Mouse (Mus musculus): ENCODE data around the gene Actg2. TPM values are rescaled to one million over a fixed set of nuclear protein-coding genes. Genes with fewer than 3 reads are reported as not detected.

Gene Actg2
- polyA plus RNA-seq, 1 experiment from 2014 or later = 121 TPM

GRCm38 (mm10) chr6:83521784-83522183 is 14.3 kb downstream of the Actg2 start:
- no peak overlapping the region for H3K9ac ChIP-seq (replicated peaks; ENCODE audit: low read depth)
- no peaks in the 10 kb centered on the region for H3K4me1 ChIP-seq (ENCODE audit: insufficient read depth, low read depth, low read length)
- no peak overlapping the region for H3K4me3 ChIP-seq (ENCODE audit: low read depth, low read length)
- H3K27ac ChIP-seq (ENCODE audit: low read length) = no peak overlapping the region
- WGBS = 49% methylated on average over 6 of the region's 6 CpGs
- H3K27me3 ChIP-seq (replicated peaks; ENCODE audit: insufficient read depth, low read length) = no peaks in the 10 kb centered on the region
- no peaks in the 10 kb centered on the region for H3K36me3 ChIP-seq (ENCODE audit: insufficient read depth, low read length)
- no peak overlapping the region for H3K4me2 ChIP-seq (replicated peaks; ENCODE audit: low read depth, low read length)
- DNase-seq (ENCODE audit: low spot score) (no peak), ATAC-seq (no peak)
- TF ChIP-seq CTCF (IDR thresholded peaks at IDR 0.05) = no peak
- H3K9me3 ChIP-seq (ENCODE audit: low read length) = no peaks in the 10 kb centered on the region

GRCm38 (mm10) chr6:83518637-83519036 is 17.4 kb downstream of the Actg2 start:
- Histone ChIP-seq H3K9ac (replicated peaks; ENCODE audit: low read depth) (no peak overlapping the region), H3K4me1 (ENCODE audit: insufficient read depth, low read depth, low read length) (no peaks in the 10 kb centered on the region), H3K36me3 (ENCODE audit: insufficient read depth, low read length) (no peaks in the 10 kb centered on the region), H3K4me2 (replicated peaks; ENCODE audit: low read depth, low read length) (no peak overlapping the region), H3K27ac (ENCODE audit: low read length) (no peak overlapping the region), H3K4me3 (ENCODE audit: low read depth, low read length) (no peak overlapping the region), H3K27me3 (replicated peaks; ENCODE audit: insufficient read depth, low read length) (no peaks in the 10 kb centered on the region), H3K9me3 (ENCODE audit: low read length) (no peaks in the 10 kb centered on the region)
- no peak for DNase-seq (ENCODE audit: low spot score)
- ATAC-seq = no peak
- no peak for TF ChIP-seq EP300 (IDR thresholded peaks at IDR 0.05)
- no peak for TF ChIP-seq CTCF (IDR thresholded peaks at IDR 0.05)
- 73% methylated on average over 3 of the region's 3 CpGs for WGBS

- Histone ChIP-seq H3K4me1 (ENCODE audit: insufficient read depth, low read depth, low read length) (no peaks in the 10 kb centered on the region), H3K9me3 (ENCODE audit: low read length) (no peaks in the 10 kb centered on the region), H3K27me3 (replicated peaks; ENCODE audit: insufficient read depth, low read length) (no peaks in the 10 kb centered on the region), H3K36me3 (ENCODE audit: insufficient read depth, low read length) (no peaks in the 10 kb centered on the region), H3K9ac (replicated peaks; ENCODE audit: low read depth) (no peak overlapping the region), H3K27ac (ENCODE audit: low read length) (no peak overlapping the region), H3K4me3 (ENCODE audit: low read depth, low read length) (no peak overlapping the region), H3K4me2 (replicated peaks; ENCODE audit: low read depth, low read length) (no peak overlapping the region)
- ATAC-seq = no peak
- DNase-seq (ENCODE audit: low spot score) = no peak
- TF ChIP-seq EP300 (IDR thresholded peaks at IDR 0.05) (no peak), CTCF (IDR thresholded peaks at IDR 0.05) (no peak)
- 65% methylated on average over 3 of the region's 3 CpGs for WGBS
These were observed 20.9 kb downstream of the Actg2 start for GRCm38 (mm10) chr6:83515172-83515571.

- H3K4me2 ChIP-seq (replicated peaks; ENCODE audit: low read depth, low read length) = no peak overlapping the region
- WGBS = 22% methylated on average over 1 of the region's 1 CpGs
- H3K27me3 ChIP-seq (replicated peaks; ENCODE audit: insufficient read depth, low read length) = no peaks in the 10 kb centered on the region
- TF ChIP-seq EP300 (IDR thresholded peaks at IDR 0.05) (no peak), CTCF (IDR thresholded peaks at IDR 0.05) (peak; percentile 85)
- no peaks in the 10 kb centered on the region for H3K36me3 ChIP-seq (ENCODE audit: insufficient read depth, low read length)
- ATAC-seq (peak; percentile 52), DNase-seq (ENCODE audit: low spot score) (peak; percentile 71)
- peaks cover under 1% of the 10 kb centered on the region; the same call in 1 of the 2 replicates for H3K4me1 ChIP-seq (ENCODE audit: insufficient read depth, low read depth, low read length)
- H3K9me3 ChIP-seq (ENCODE audit: low read length) = no peaks in the 10 kb centered on the region
- H3K4me3 ChIP-seq (ENCODE audit: low read depth, low read length) = no peak overlapping the region
- no peak overlapping the region for H3K9ac ChIP-seq (replicated peaks; ENCODE audit: low read depth)
- no peak overlapping the region for H3K27ac ChIP-seq (ENCODE audit: low read length)
These were observed 23.6 kb downstream of the Actg2 start for GRCm38 (mm10) chr6:83512495-83512894.

GRCm38 (mm10) chr6:83510210-83510609 is 25.9 kb downstream of the Actg2 start:
- Histone ChIP-seq H3K9ac (replicated peaks; ENCODE audit: low read depth) (no peak overlapping the region), H3K4me1 (ENCODE audit: insufficient read depth, low read depth, low read length) (peaks cover 4% of the 10 kb centered on the region; the same call in 1 of the 2 replicates), H3K27me3 (replicated peaks; ENCODE audit: insufficient read depth, low read length) (no peaks in the 10 kb centered on the region), H3K4me3 (ENCODE audit: low read depth, low read length) (no peak overlapping the region), H3K4me2 (replicated peaks; ENCODE audit: low read depth, low read length) (no peak overlapping the region), H3K27ac (ENCODE audit: low read length) (no peak overlapping the region), H3K36me3 (ENCODE audit: insufficient read depth, low read length) (no peaks in the 10 kb centered on the region), H3K9me3 (ENCODE audit: low read length) (no peaks in the 10 kb centered on the region)
- WGBS = 60% methylated on average over 2 of the region's 2 CpGs
- TF ChIP-seq CTCF (IDR thresholded peaks at IDR 0.05) (peak; percentile 61), EP300 (IDR thresholded peaks at IDR 0.05) (no peak)
- DNase-seq (ENCODE audit: low spot score) = peak; percentile 27
- no peak for ATAC-seq

- H3K4me1 ChIP-seq (ENCODE audit: insufficient read depth, low read depth, low read length) = peaks cover 4% of the 10 kb centered on the region; the same call in 1 of the 2 replicates
- no peaks in the 10 kb centered on the region for H3K36me3 ChIP-seq (ENCODE audit: insufficient read depth, low read length)
- ATAC-seq (no peak), DNase-seq (ENCODE audit: low spot score) (peak; percentile 42)
- H3K27me3 ChIP-seq (replicated peaks; ENCODE audit: insufficient read depth, low read length) = no peaks in the 10 kb centered on the region
- H3K9ac ChIP-seq (replicated peaks; ENCODE audit: low read depth) = no peak overlapping the region
- H3K4me3 ChIP-seq (ENCODE audit: low read depth, low read length) = no peak overlapping the region
- TF ChIP-seq EP300 (IDR thresholded peaks at IDR 0.05) = no peak
- peak; percentile 44 for TF ChIP-seq CTCF (IDR thresholded peaks at IDR 0.05)
- H3K27ac ChIP-seq (ENCODE audit: low read length) = no peak overlapping the region
- no peaks in the 10 kb centered on the region for H3K9me3 ChIP-seq (ENCODE audit: low read length)
- H3K4me2 ChIP-seq (replicated peaks; ENCODE audit: low read depth, low read length) = no peak overlapping the region
- 32% methylated on average over 8 of the region's 8 CpGs for WGBS
These were observed 26.6 kb downstream of the Actg2 start for GRCm38 (mm10) chr6:83509442-83509841.

GRCm38 (mm10) chr6:83507168-83507546 is 28.9 kb downstream of the Actg2 start:
- Histone ChIP-seq H3K36me3 (ENCODE audit: insufficient read depth, low read length) (no peaks in the 10 kb centered on the region), H3K4me3 (ENCODE audit: low read depth, low read length) (peak overlapping the region; percentile 67), H3K4me1 (ENCODE audit: insufficient read depth, low read depth, low read length) (peaks cover 4% of the 10 kb centered on the region; the same call in 1 of the 2 replicates), H3K27ac (ENCODE audit: low read length) (peak overlapping the region; percentile 71), H3K4me2 (replicated peaks; ENCODE audit: low read depth, low read length) (peak overlapping the region; percentile 77), H3K27me3 (replicated peaks; ENCODE audit: insufficient read depth, low read length) (no peaks in the 10 kb centered on the region), H3K9me3 (ENCODE audit: low read length) (no peaks in the 10 kb centered on the region), H3K9ac (replicated peaks; ENCODE audit: low read depth) (no peak overlapping the region)
- TF ChIP-seq EP300 (IDR thresholded peaks at IDR 0.05) (no peak), CTCF (IDR thresholded peaks at IDR 0.05) (no peak)
- 15% methylated on average over 6 of the region's 6 CpGs for WGBS
- ATAC-seq = 0 out of 2 replicates have a peak, but pooled peaks have one; percentile 5
- DNase-seq (ENCODE audit: low spot score) = no peak
